Mouse (Mus musculus): ENCODE measurements around the gene Sdr39u1.

Sdr39u1 gene

GRCm38 (mm10) chr14:55899701-55900413 lies at the start of gene Sdr39u1:
Gene Sdr39u1, minus strand, starts transcription at chr14:55900293.
- DNase-seq = peak; percentile 99

DNA sequence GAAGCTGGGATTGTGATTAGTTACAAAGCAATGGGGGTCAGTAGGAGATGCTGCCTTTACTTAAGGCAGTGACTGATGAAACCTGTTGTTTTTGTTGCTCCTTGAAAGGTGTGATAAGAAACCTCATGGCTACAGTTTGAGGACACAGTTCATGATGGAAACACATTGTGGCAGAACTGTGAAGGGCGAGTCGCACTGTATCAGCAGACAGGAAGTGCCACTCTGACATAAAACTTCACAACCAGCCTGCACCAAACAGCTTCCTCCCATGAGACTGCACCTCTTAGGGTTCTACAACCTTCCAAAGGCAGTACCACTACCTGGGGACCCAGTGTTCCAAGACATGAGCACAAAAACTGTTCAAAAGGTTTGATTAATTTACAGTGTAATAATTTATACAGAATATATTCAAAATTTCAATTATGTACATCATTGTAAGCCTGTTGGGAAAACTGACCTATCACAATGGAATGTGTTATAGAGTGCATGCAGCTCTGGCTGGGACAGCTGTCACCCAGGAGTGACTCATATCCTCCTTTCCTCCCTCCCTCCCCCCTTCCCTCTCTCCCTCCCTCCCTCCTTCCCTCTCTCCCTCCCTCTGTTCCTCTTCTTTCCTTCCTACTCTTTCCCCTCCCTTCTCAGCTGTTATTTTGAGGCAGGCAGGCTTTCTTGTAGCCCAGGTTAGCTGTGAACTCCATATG lies 46.3 kb upstream of the Sdr39u1 start:
- DNase-seq = no peak

GRCm38 (mm10) chr14:55944575-55944974 lies 44.5 kb upstream of the Sdr39u1 start, which contains the start of gene Cma1:
Gene Cma1, minus strand, starts transcription at chr14:55944675.
- DNase-seq = no peak

- DNase-seq = peak; percentile 41
Measured at GRCm38 (mm10) chr14:55943601-55944000, 43.5 kb upstream of the Sdr39u1 start.

DNA sequence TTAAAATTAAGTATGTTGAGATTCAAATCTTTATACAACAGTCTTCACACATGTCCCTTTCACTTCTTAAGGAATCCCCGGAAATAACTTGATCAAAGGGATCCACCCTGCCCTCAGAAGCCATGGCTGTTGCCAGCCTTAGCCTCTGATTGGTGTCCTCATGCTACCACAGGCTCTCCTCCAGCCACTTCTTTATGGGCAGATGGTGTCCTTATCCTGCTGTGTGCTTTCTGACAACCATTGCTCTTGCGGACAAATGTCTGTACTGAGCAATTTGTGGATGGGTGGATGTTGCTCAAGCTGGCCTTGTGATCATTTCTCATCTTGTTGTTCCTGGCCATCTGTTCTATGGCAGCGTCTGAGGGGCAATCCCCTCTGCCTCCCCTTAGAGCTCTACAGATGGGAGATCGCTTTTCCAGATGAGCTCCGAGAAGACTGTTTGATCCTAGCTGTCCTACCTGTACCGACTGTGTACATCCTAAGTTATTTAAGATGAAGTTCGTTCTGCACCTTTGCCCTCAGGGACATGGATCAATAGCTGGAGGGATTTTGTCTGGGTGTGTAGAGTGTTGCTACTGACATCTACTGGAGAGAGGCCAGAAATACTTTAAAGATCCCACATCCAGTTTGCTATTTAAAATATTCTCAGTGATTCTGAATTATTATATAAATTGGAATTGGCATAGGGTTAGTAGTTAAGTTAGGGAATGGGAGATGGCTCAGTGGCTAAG lies 40.1 kb upstream of the Sdr39u1 start:
- DNase-seq = no peak

DNA sequence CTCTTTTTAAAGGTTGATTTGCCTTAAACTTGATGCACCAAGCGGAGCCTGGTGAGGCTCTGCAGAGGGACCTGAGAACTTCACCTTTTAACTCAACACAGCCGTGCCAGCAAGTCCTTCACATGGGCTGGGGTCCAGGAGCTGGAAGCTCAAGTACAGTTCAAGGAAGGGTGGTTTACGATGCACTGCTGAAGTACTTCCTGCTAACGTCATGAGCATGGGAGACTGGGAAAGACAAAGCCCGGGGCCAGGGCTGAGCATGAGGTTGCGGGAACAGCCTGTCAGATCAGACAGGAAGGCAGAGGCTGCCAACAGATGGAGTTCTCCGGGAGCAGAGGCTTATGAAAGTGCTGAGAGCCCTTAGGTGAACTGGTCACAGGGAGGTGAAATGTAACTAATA lies 33.5 kb upstream of the Sdr39u1 start:
- DNase-seq = peak; percentile 96

GRCm38 (mm10) chr14:55929263-55929997 lies 29.3 kb upstream of the Sdr39u1 start:
- DNase-seq = no peak

DNA sequence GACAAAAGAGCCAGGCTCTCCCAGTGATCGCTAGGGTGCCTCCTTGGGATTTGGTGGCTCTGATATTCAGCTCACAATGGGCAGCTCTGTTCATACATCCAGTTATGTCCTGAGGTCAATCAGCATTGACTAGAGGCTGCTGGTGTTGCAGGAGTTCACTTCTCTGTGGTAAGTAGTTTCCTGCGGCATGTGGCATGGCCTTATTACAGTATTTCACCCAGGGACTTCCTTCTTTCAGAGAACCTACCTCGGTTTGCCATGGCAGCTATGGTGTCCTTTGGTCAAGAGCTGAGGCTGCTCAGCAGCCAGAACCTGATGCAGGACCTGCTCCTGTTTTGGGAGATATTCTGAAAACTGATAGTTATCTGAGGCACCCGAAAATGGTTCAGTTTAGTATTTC lies 26.8 kb upstream of the Sdr39u1 start:
- no peak for DNase-seq

- no peak for DNase-seq
Measured at GRCm38 (mm10) chr14:55922475-55923232, 22.6 kb upstream of the Sdr39u1 start.

GRCm38 (mm10) chr14:55918240-55919082 lies 18.4 kb upstream of the Sdr39u1 start:
- DNase-seq = peak; percentile 95

DNA sequence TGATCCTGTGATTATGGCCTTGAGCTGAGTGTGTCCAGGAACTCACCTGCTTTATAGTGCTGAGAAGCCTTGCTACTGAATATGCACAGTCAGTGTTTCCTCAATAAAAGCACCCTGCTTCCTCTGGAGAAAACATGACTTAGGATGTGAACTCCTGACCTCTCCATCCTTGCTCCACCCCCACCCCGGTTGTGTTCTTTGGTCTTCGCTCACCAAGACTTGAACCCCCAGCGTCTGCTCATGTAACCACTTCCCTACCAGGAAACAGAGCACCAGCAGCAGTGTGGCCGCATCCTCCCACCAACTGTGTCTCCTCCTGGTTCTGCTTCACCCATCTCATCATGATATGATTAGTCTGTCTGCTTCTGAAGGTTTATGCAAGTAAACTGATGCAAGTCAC lies 13.3 kb upstream of the Sdr39u1 start:
- DNase-seq = no peak

DNA sequence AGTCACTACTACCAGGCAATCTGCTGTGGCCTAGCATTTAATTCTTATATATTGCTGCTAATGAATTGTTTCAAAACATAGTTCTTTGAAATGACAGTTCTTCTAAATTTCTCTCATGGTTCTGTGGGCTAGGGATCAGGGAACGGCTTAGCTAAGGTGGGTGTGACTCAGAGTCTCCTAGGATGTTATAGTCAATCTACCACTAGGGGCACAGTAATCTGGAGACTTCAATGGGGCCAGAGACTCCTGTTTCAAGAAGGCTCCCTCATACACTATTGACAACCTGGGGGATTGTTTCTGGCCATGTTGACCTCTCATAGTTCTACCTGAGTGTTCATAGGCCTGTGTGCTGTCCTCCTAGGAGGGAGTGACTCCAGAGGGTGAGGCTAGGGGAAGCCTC lies 5.4 kb upstream of the Sdr39u1 start:
- DNase-seq = no peak

DNA sequence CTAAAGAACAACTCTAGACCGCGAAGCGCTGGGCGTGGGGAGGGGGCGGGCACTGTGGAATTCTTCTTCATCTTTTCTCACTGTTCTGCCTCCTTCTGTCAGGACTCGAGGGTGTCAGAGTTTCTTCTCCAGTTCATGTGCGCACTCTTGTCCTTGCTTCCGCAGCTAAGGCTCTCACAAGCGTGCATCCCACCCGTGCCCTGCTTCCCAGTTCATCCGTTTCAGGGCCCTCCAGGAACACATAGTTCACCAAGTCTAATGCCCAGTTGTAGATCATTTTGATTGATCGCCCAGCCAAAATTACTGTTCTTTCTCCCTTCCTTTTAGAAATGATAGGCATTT lies 292 bp upstream of the Sdr39u1 start:
- DNase-seq = no peak

GRCm38 (mm10) chr14:55898947-55899346 lies 1.1 kb downstream of the Sdr39u1 start:
- DNase-seq = peak; percentile 90

DNA sequence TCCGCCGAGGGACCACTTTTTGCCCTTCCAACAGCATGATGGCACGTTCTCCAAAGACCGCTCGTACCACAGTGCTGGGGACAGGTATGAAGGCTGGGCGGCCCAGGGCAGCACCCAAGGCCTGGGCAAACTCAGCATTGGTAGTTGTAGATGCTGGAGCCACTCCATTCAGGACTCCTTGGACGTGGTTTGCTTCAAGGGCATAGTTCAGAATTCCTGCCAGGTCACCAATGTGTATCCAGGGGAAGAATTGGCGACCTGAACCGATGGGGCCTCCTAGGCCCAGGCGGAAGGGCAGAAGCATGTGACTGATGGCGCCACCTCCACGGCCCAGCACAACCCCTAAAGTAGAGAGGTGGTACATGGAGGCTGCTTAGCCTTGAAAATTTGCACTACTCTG lies 2.4 kb downstream of the Sdr39u1 start:
- peak; percentile 92 for DNase-seq

- peak; percentile 91 for DNase-seq
Measured at GRCm38 (mm10) chr14:55886571-55887382, 13.3 kb downstream of the Sdr39u1 start.

DNA sequence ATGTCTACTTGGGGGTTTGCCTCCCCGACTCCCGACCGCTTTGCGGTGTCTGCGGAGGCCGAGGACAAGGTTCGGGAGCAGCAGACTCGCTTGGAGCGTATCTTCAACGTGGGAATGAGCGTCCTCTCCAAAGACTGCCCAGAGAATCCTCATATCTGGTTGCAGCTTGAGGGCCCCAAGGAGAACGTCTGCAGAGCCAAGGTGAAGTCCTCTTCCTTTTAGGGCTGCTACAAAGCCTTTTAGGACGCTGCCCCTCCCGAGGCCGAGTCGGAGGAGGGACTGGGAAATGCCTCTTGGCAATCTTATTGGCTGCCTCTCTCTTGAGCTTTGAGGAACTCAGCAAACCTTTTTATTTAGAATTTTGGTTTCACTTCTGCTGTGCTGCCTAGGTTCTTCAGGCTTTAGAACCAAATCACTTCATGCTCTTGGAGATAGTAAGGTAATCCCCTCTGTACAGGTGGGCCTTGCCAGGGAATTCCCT lies 14.3 kb downstream of the Sdr39u1 start:
- DNase-seq = peak; percentile 98

GRCm38 (mm10) chr14:55885114-55885790 lies 14.8 kb downstream of the Sdr39u1 start:
- no peak for DNase-seq

GRCm38 (mm10) chr14:55884713-55885113 lies 15.4 kb downstream of the Sdr39u1 start, which contains the start of gene Khnyn:
Gene Khnyn, plus strand, starts transcription at chr14:55884947.
- DNase-seq = peak; percentile 100

- peak; percentile 98 for DNase-seq
Measured at GRCm38 (mm10) chr14:55884166-55884565, 15.9 kb downstream of the Sdr39u1 start, which contains the start of gene Cbln3. Gene Cbln3, minus strand, starts transcription at chr14:55884392.
